17 mouse cellular contexts compared by ENCODE assay signal in genomic region chr19:58349890-58350408, GRCm38 (mm10).
DNase-seq lines count a peak whose midpoint lies in the region; ATAC-seq and TF ChIP-seq lines count a peak whose summit lies in the region.
"Had no signal": no experiment of that assay in that cellular context is flagged by ENCODE, and none has a peak within 500 bp of the region (broad histone marks: within the 10 kb centered on the region; RNA-seq: fewer than 3 reads in every experiment).

No protein-coding gene starts in this region.

- peak; percentile 18 for DNase-seq in hindbrain, embryonic 10.5 days (ENCODE audit: low spot score)
- peak; percentile 60 for DNase-seq in embryo, embryonic 11 days
- DNase-seq in hindbrain, embryonic 14.5 days (ENCODE audit: low spot score): no peak
- no peak for DNase-seq in left cerebral cortex, adult 18-20 months (ENCODE audit: low spot score in 2 of 2)
- DNase-seq in stomach, postnatal 0 days (ENCODE audit: low spot score): no peak
- no peak for DNase-seq in lung, postnatal 25 days (ENCODE audit: low spot score)
- DNase-seq: adrenal gland, postnatal 36 days; B cell, adult 2 months; cerebellum, adult 9-11 months; gastrocnemius, postnatal 36 days; lung, postnatal 36 days; right cerebral cortex, adult 18-20 months; thymus, adult 2 months had no signal

- no peaks in the 10 kb centered on the region for H3K36me3 ChIP-seq in hindbrain, embryonic 10.5 days
- H3K36me3 ChIP-seq in hindbrain, embryonic 16.5 days (ENCODE audit: control insufficient read depth, insufficient read depth, low read length): no peaks in the 10 kb centered on the region
- no peaks in the 10 kb centered on the region for H3K36me3 ChIP-seq in hindbrain, embryonic 14.5 days (replicated peaks; ENCODE audit: control insufficient read depth, insufficient read depth)
- no peaks in the 10 kb centered on the region for H3K36me3 ChIP-seq in neural tube, embryonic 13.5 days
- no peaks in the 10 kb centered on the region for H3K36me3 ChIP-seq in stomach, postnatal 0 days (ENCODE audit: control insufficient read depth, insufficient read depth, low read length)
- H3K36me3 ChIP-seq: limb, embryonic 15.5 days had no signal

- peaks cover 49% of the 10 kb centered on the region for H3K4me1 ChIP-seq in hindbrain, embryonic 10.5 days (replicated peaks)
- H3K4me1 ChIP-seq in hindbrain, embryonic 16.5 days (ENCODE audit: control insufficient read depth, insufficient read depth, low read depth, low read length): peaks cover 16% of the 10 kb centered on the region
- H3K4me1 ChIP-seq in hindbrain, embryonic 14.5 days (replicated peaks; ENCODE audit: control insufficient read depth, insufficient read depth, low read length): peaks cover 51% of the 10 kb centered on the region
- H3K4me1 ChIP-seq in neural tube, embryonic 13.5 days (replicated peaks): peaks cover 71% of the 10 kb centered on the region
- H3K4me1 ChIP-seq in stomach, postnatal 0 days (replicated peaks; ENCODE audit: control insufficient read depth, insufficient read depth): no peaks in the 10 kb centered on the region

- peaks cover 16% of the 10 kb centered on the region; the same call in 1 of the 2 replicates for H3K27me3 ChIP-seq in hindbrain, embryonic 10.5 days (ENCODE audit: insufficient read depth, poor library complexity, severe bottlenecking)
- H3K27me3 ChIP-seq in hindbrain, embryonic 16.5 days (replicated peaks; ENCODE audit: control insufficient read depth, insufficient read depth, low read length): no peaks in the 10 kb centered on the region
- no peaks in the 10 kb centered on the region for H3K27me3 ChIP-seq in hindbrain, embryonic 14.5 days (ENCODE audit: control insufficient read depth, insufficient read depth, low read length)
- H3K27me3 ChIP-seq in neural tube, embryonic 13.5 days: no peaks in the 10 kb centered on the region
- no peaks in the 10 kb centered on the region for H3K27me3 ChIP-seq in stomach, postnatal 0 days (ENCODE audit: control insufficient read depth, insufficient read depth, low read length)
- H3K27me3 ChIP-seq: Patski had no signal

- peak overlapping the region; percentile 75 for H3K27ac ChIP-seq in hindbrain, embryonic 10.5 days
- H3K27ac ChIP-seq in hindbrain, embryonic 16.5 days (ENCODE audit: low read depth, low read length): no peak overlapping the region
- H3K27ac ChIP-seq in hindbrain, embryonic 14.5 days: peak overlapping the region; percentile 8; the same call in 1 of the 2 replicates
- H3K27ac ChIP-seq in neural tube, embryonic 13.5 days (replicated peaks): peak overlapping the region; percentile 69
- no peak overlapping the region for H3K27ac ChIP-seq in stomach, postnatal 0 days (replicated peaks)
- H3K27ac ChIP-seq: limb, embryonic 15.5 days had no signal

- no peak for ATAC-seq in hindbrain, embryonic 16.5 days
- ATAC-seq in hindbrain, embryonic 14.5 days (ENCODE audit: low FRiP score): no peak
- ATAC-seq in neural tube, embryonic 13.5 days (ENCODE audit: low read depth): no peak
- ATAC-seq in stomach, postnatal 0 days (ENCODE audit: low FRiP score, low TSS enrichment): no peak
- ATAC-seq: Patski had no signal

- H3K4me2 ChIP-seq in hindbrain, embryonic 16.5 days (ENCODE audit: low read length): no peak overlapping the region
- no peak overlapping the region for H3K4me2 ChIP-seq in hindbrain, embryonic 14.5 days (replicated peaks)
- H3K4me2 ChIP-seq in neural tube, embryonic 13.5 days: no peak overlapping the region
- H3K4me2 ChIP-seq in stomach, postnatal 0 days (replicated peaks; ENCODE audit: low read depth): no peak overlapping the region
- H3K4me2 ChIP-seq: limb, embryonic 15.5 days had no signal

- no peak overlapping the region for H3K9ac ChIP-seq in hindbrain, embryonic 16.5 days (ENCODE audit: low read depth, low read length)
- H3K9ac ChIP-seq in hindbrain, embryonic 14.5 days: no peak overlapping the region
- 0 out of 2 replicates have a peak overlapping the region, but pooled peaks have one; percentile 8 for H3K9ac ChIP-seq in neural tube, embryonic 13.5 days
- no peak overlapping the region for H3K9ac ChIP-seq in stomach, postnatal 0 days (ENCODE audit: low read length)
- H3K9ac ChIP-seq: limb, embryonic 15.5 days had no signal

- WGBS in hindbrain, embryonic 10.5 days: 34% methylated on average over 5 of the region's 5 CpGs
- WGBS in hindbrain, embryonic 16.5 days: 13% methylated on average over 5 of the region's 5 CpGs
- 18% methylated on average over 5 of the region's 5 CpGs for WGBS in hindbrain, embryonic 14.5 days
- WGBS in neural tube, embryonic 13.5 days: 24% methylated on average over 5 of the region's 5 CpGs
- 61% methylated on average over 5 of the region's 5 CpGs for WGBS in stomach, postnatal 0 days

- H3K9me3 ChIP-seq in hindbrain, embryonic 10.5 days: no peaks in the 10 kb centered on the region
- H3K9me3 ChIP-seq in hindbrain, embryonic 16.5 days (ENCODE audit: control insufficient read depth, low read length): no peaks in the 10 kb centered on the region
- H3K9me3 ChIP-seq in hindbrain, embryonic 14.5 days (ENCODE audit: control insufficient read depth, low read length): no peaks in the 10 kb centered on the region
- H3K9me3 ChIP-seq in neural tube, embryonic 13.5 days: no peaks in the 10 kb centered on the region
- H3K9me3 ChIP-seq in stomach, postnatal 0 days (ENCODE audit: control insufficient read depth, low read length): no peaks in the 10 kb centered on the region
- H3K9me3 ChIP-seq: limb, embryonic 15.5 days had no signal

- TF ChIP-seq EP300 in stomach, postnatal 0 days (optimal IDR thresholded peaks at IDR 0.05): no peak

- no peak for TF ChIP-seq CTCF in stomach, postnatal 0 days (IDR thresholded peaks at IDR 0.05; ENCODE audit: low read depth)

- H3K4me3 ChIP-seq in hindbrain, embryonic 10.5 days: no peak overlapping the region
- no peak overlapping the region for H3K4me3 ChIP-seq in hindbrain, embryonic 16.5 days (ENCODE audit: low read length)
- no peak overlapping the region for H3K4me3 ChIP-seq in hindbrain, embryonic 14.5 days (replicated peaks; ENCODE audit: low read length)
- H3K4me3 ChIP-seq in neural tube, embryonic 13.5 days: no peak overlapping the region
- no peak overlapping the region for H3K4me3 ChIP-seq in stomach, postnatal 0 days (ENCODE audit: low read depth, low read length)
- H3K4me3 ChIP-seq: limb, embryonic 15.5 days had no signal

Comparison
In these comparisons a context has a peak if more than half of its experiments do, and no peak if none do; other contexts are left out.
1. DNase-seq: peak in hindbrain, embryonic 10.5 days (single experiment) and embryo, embryonic 11 days (single experiment); none in hindbrain, embryonic 14.5 days (single experiment), left cerebral cortex, adult 18-20 months (0 of 2), stomach, postnatal 0 days (single experiment) and lung, postnatal 25 days (single experiment).
2. H3K27ac ChIP-seq: peak in hindbrain, embryonic 10.5 days (single experiment), hindbrain, embryonic 14.5 days (single experiment) and neural tube, embryonic 13.5 days (single experiment); none in hindbrain, embryonic 16.5 days (single experiment) and stomach, postnatal 0 days (single experiment).